Mouse (Mus musculus) testis, adult 2 months (tissue): ENCODE data around the gene Tbck. TPM values are rescaled to one million over a fixed set of nuclear protein-coding genes. Genes with fewer than 3 reads are reported as not detected.

Source experiments
- H3K27ac ChIP-seq: fragments of 200-500 bp; 2 replicates; pipeline ENCODE4 v1.5.1; 2012; ENCODE audit warnings: low read depth, low read length; ENCODE audit not compliant: control insufficient read depth, insufficient read depth
- H3K27me3 ChIP-seq: fragments of 200-500 bp; 2 replicates; pipeline ENCODE4 v1.6.1; 2012; ENCODE audit warnings: mild to moderate bottlenecking, low read length, moderate library complexity; ENCODE audit not compliant: control insufficient read depth, insufficient read depth
- H3K36me3 ChIP-seq: fragments of 200-500 bp; 2 replicates; pipeline ENCODE4 v1.6.1; 2012; ENCODE audit warnings: mild to moderate bottlenecking, low read length; ENCODE audit not compliant: control insufficient read depth, insufficient read depth
- H3K4me1 ChIP-seq: fragments of 200-500 bp; 2 replicates; pipeline ENCODE4 v1.6.1; 2012; ENCODE audit warnings: low read length; ENCODE audit not compliant: control insufficient read depth, insufficient read depth
- H3K4me3 ChIP-seq: fragments of 200-500 bp; 2 replicates; pipeline ENCODE4 v1.5.1; 2012; ENCODE audit warnings: low read depth, mild to moderate bottlenecking, low read length, moderate library complexity, mixed read lengths; ENCODE audit not compliant: control insufficient read depth
- CTCF ChIP-seq: fragments of 200-500 bp; IDR thresholded peaks from 2 replicates; pipeline ENCODE4 v1.5.1; 2012; ENCODE audit warnings: low read depth, mild to moderate bottlenecking, inconsistent platforms, low read length, moderate library complexity; ENCODE audit not compliant: control insufficient read depth, insufficient read depth, insufficient replicate concordance
- POLR2A ChIP-seq: fragments of 200-500 bp; IDR thresholded peaks from 2 replicates; pipeline ENCODE4 v1.6.1; 2012; ENCODE audit warnings: low read depth, mild to moderate bottlenecking, inconsistent platforms, low read length, moderate library complexity; ENCODE audit not compliant: control insufficient read depth
- polyA plus RNA-seq: library from polyadenylated mRNA; depleted of rRNA; stranded (reverse); fragments of >200 nt; gene quantifications from 2 replicates; pipeline ENCODE4 v1.2.3, GENCODE M21; 2012; rRNA removed

Gene Tbck
- polyA plus RNA-seq, 1 experiment = 2.3 TPM

DNA sequence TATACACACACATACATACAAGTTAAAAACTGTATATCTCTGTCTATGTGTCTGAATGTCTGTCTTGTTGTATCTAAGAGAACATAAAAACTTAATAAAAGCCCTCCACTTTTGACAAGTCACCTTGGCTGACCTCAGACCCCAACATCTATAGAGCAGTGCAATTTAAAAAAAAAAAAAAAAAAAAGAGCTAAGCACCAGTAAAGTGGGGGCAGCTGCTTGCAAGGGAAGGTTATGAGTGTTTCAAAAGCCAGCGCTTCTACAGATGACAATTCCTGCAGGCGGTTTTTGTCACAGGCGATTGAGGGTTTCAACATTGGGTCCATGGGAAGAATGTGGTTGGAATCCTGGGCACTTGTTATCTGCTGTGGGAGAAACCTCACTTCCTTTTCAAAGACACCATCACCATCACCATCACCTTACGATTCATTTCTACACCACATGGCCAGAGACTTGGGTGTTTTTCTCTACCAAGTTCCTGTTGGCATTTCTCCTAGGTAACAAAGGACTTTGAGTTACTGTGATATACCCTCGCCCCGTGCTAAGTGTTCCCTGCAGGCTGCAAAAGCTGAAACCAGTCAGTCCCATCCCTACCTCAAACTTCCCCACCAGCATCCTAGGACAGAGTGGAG is 202.6 kb downstream of the Tbck start:
- H3K36me3 ChIP-seq = no peaks in the 10 kb centered on the region

DNA sequence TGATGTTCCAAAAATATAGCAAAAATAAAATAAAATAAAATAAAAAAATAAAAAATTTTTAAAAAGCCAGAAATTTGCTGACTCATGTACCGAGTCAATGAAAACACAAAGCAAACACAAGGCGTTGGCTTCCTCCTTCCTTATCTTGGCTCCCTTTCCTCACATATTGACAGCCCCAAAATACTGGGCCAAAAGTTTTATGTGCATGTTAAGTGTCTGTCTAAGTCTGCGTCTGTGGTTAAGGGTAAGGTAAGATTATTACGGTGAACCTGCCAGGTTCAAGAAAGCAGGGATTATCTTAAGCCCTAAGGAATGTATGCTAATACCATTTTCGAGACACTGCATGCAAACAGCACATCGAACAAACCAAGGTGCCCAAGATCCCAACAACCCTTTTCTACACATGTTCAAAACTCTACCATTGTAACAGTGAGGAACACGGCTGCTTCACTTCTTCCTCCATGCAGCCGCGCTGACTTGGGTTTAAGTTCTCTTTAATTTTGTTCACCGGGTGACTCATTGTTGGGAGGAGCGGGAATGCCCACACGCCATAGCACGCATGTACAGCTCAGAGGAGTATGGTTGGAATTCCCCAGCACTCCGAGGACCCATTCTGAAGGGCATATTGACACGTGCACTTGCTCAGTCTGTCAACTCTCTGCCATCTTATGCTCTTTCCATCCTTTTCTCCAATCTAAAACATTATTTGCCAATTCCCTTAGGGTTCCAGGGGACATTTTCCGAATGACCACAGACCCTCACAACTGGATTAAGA is 203.3 kb downstream of the Tbck start:
- H3K4me1 ChIP-seq = 0 out of 2 replicates have a peak, but pooled peaks cover 2% of the 10 kb centered on the region
- H3K27ac ChIP-seq = no peak overlapping the region
- TF ChIP-seq POLR2A (no peak), CTCF (no peak)
- H3K4me3 ChIP-seq = no peak overlapping the region
- no peaks in the 10 kb centered on the region for H3K36me3 ChIP-seq
- no peaks in the 10 kb centered on the region for H3K27me3 ChIP-seq

More for the DNA sequence above, 202.6 kb downstream of the Tbck start:
- Histone ChIP-seq H3K4me1 (0 out of 2 replicates have a peak, but pooled peaks cover 2% of the 10 kb centered on the region), H3K4me3 (no peak overlapping the region), H3K27ac (no peak overlapping the region), H3K27me3 (no peaks in the 10 kb centered on the region)
- TF ChIP-seq CTCF = no peak
- no peak for TF ChIP-seq POLR2A

Other genes with a start within 250 kb of the Tbck start
- not detected in 2 replicates for gene Gimd1, start 54.3 kb upstream of the Tbck start, polyA plus RNA-seq
- gene Aimp1, start 226 bp downstream of the Tbck start, polyA plus RNA-seq = 37.4 and 39.2 TPM in 2 replicates